Mouse (Mus musculus): ENCODE measurements around the gene Ccl26. TPM values are rescaled to one million over a fixed set of nuclear protein-coding genes. Genes with fewer than 3 reads are reported as not detected.

Ccl26 gene
- polyA plus RNA-seq, 1 experiment from 2014 or later, result not detected

Other genes starting within 250 kb of the Ccl26 start
- gene Fkbp6, start 213.5 kb downstream of the Ccl26 start, polyA plus RNA-seq (2015; fragmentation: Nextera tagmentation; extraction: Ambion mirVana), result 0.40 and 0.56 TPM in 2 replicates
- gene Trim50, start 210.3 kb downstream of the Ccl26 start, polyA plus RNA-seq (2015; fragmentation: Nextera tagmentation; extraction: Ambion mirVana), result 0.16 and 0.23 TPM in 2 replicates
- gene Nsun5, start 193.6 kb downstream of the Ccl26 start, polyA plus RNA-seq (2015; fragmentation: Nextera tagmentation; extraction: Ambion mirVana), result 30.2 and 35.8 TPM in 2 replicates
- 10.6 and 11.0 TPM in 2 replicates for gene Pom121, start 169.0 kb downstream of the Ccl26 start, polyA plus RNA-seq (2015; fragmentation: Nextera tagmentation; extraction: Ambion mirVana)
- gene Hip1, start 18.4 kb downstream of the Ccl26 start, polyA plus RNA-seq (2015; fragmentation: Nextera tagmentation; extraction: Ambion mirVana), result 20.1 and 20.9 TPM in 2 replicates
- gene Ccl24, start 9.5 kb upstream of the Ccl26 start, polyA plus RNA-seq (2015; fragmentation: Nextera tagmentation; extraction: Ambion mirVana), result 19.0 and 22.5 TPM in 2 replicates
- 33.9 and 42.3 TPM in 2 replicates for gene Rhbdd2, start 69.0 kb upstream of the Ccl26 start, polyA plus RNA-seq (2015; fragmentation: Nextera tagmentation; extraction: Ambion mirVana)
- gene Por, start 106.5 kb upstream of the Ccl26 start, polyA plus RNA-seq (2015; fragmentation: Nextera tagmentation; extraction: Ambion mirVana), result 86.0 TPM in 2 replicates
- 44.8 and 52.8 TPM in 2 replicates for gene Tmem120a, start 180.9 kb upstream of the Ccl26 start, polyA plus RNA-seq (2015; fragmentation: Nextera tagmentation; extraction: Ambion mirVana)
- gene Styxl1, start 214.8 kb upstream of the Ccl26 start, polyA plus RNA-seq (2015; fragmentation: Nextera tagmentation; extraction: Ambion mirVana), result 0.24 and 0.30 TPM in 2 replicates
- 688 and 736 TPM in 2 replicates for gene Mdh2, start 214.9 kb upstream of the Ccl26 start, polyA plus RNA-seq (2015; fragmentation: Nextera tagmentation; extraction: Ambion mirVana)
- 2.7 and 3.7 TPM in 2 replicates for gene Srrm3, start 243.3 kb upstream of the Ccl26 start, polyA plus RNA-seq (2015; fragmentation: Nextera tagmentation; extraction: Ambion mirVana)